In the genomic region with DNA sequence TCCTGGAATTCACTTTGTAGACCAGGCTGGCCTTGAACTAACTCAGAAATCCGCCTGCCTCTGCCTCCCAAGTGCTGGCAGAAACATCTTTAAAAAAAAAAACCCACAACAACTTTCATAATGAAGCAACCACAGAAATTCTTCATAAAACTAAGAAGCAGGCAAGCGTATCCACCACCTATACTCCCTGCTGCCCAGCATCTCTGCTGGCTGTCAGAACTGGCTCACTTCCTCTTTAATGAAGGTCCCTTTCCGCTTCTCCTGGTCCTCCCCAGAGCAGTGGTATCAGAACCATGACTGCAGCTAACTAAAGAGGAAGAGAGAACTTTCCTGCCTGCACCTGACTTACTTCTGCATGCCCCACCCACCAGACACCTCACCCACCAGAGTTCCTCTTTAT, we compare ENCODE assay signal across 16 mouse cellular contexts. TPM values are rescaled to one million over a fixed set of nuclear protein-coding genes. Genes with fewer than 3 reads are reported as not detected.
DNase-seq lines count a peak whose midpoint lies in the region; ATAC-seq and TF ChIP-seq lines count a peak whose summit lies in the region.
"Had no signal": no experiment of that assay in that cellular context is flagged by ENCODE, and none has a peak within 500 bp of the region (broad histone marks: within the 10 kb centered on the region; RNA-seq: fewer than 3 reads in every experiment).

No protein-coding gene starts in this region.

- no peak for ATAC-seq in liver, embryonic 12.5 days
- ATAC-seq: midbrain, embryonic 15.5 days had no signal

- 95% methylated on average over 3 of the region's 3 CpGs for WGBS in liver, adult 2 months
- 46% methylated on average over 3 of the region's 3 CpGs for WGBS in liver, embryonic 12.5 days (ENCODE audit: insufficient replicate concordance)
- 12% methylated on average over 3 of the region's 3 CpGs for WGBS in macrophage (ENCODE audit: missing documents)

- DNase-seq in liver, adult 2 months (ENCODE audit: extremely low read depth, low read depth, low spot score) = peak; percentile 31
- peak; percentile 8 to 27 for DNase-seq in spleen, postnatal 14 days (ENCODE audit: low spot score in 2 of 2)
- DNase-seq in urinary bladder, postnatal 25 days (ENCODE audit: low spot score) = no peak
- no peak for DNase-seq in layer of hippocampus, adult 8-10 months (ENCODE audit: low spot score in 2 of 2)
- no peak for DNase-seq in urinary bladder, adult 18-20 months (ENCODE audit: low spot score in 2 of 2)
- DNase-seq: adrenal gland, postnatal 36 days; cerebellum, adult 18-20 months; kidney, adult 18-20 months; thymus, postnatal 25 days had no signal

- H3K9me3 ChIP-seq in liver, embryonic 12.5 days (replicated peaks) = no peaks in the 10 kb centered on the region
- H3K9me3 ChIP-seq: hindbrain, embryonic 15.5 days; liver, embryonic 15.5 days; midbrain, embryonic 15.5 days; stomach, embryonic 15.5 days had no signal

- no peaks in the 10 kb centered on the region for H3K4me1 ChIP-seq in liver, adult 2 months (ENCODE audit: control insufficient read depth, insufficient read depth, low read length)
- H3K4me1 ChIP-seq in liver, embryonic 12.5 days = no peaks in the 10 kb centered on the region
- peaks cover 44% of the 10 kb centered on the region for H3K4me1 ChIP-seq in bone marrow macrophage, adult 2 months (ENCODE audit: control insufficient read depth, insufficient read depth, low read length)
- H3K4me1 ChIP-seq: hindbrain, embryonic 15.5 days; liver, embryonic 15.5 days; stomach, embryonic 15.5 days had no signal

- H3K4me3 ChIP-seq in liver, adult 2 months (ENCODE audit: insufficient read depth, low read depth, low read length) = no peak overlapping the region
- H3K4me3 ChIP-seq in liver, embryonic 12.5 days = no peak overlapping the region
- no peak overlapping the region for H3K4me3 ChIP-seq in bone marrow macrophage, adult 2 months (ENCODE audit: insufficient read depth, low read length)
- no peak overlapping the region for H3K4me3 ChIP-seq in macrophage (ENCODE audit: inconsistent target)
- H3K4me3 ChIP-seq: hindbrain, embryonic 15.5 days; liver, embryonic 15.5 days; midbrain, embryonic 15.5 days; stomach, embryonic 15.5 days had no signal

- H3K9ac ChIP-seq in liver, adult 2 months (ENCODE audit: low read depth, low read length) = no peak overlapping the region
- no peak overlapping the region for H3K9ac ChIP-seq in liver, embryonic 12.5 days
- H3K9ac ChIP-seq: hindbrain, embryonic 15.5 days; liver, embryonic 15.5 days; midbrain, embryonic 15.5 days; stomach, embryonic 15.5 days had no signal

- H3K79me2 ChIP-seq in liver, adult 2 months (ENCODE audit: control insufficient read depth, insufficient read depth, low read length) = no peaks in the 10 kb centered on the region
- peaks cover 80% of the 10 kb centered on the region for H3K79me2 ChIP-seq in macrophage (ENCODE audit: inconsistent target)

- no peak for TF ChIP-seq POLR2A in liver, adult 2 months (IDR thresholded peaks at IDR 0.05; ENCODE audit: extremely low read depth, insufficient read depth, low read length)
- no peak for TF ChIP-seq POLR2A in bone marrow macrophage, adult 2 months (IDR thresholded peaks at IDR 0.05; ENCODE audit: borderline replicate concordance, low read depth, low read length)

- H3K27ac ChIP-seq in liver, adult 2 months (replicated peaks; ENCODE audit: insufficient read depth, low read depth, low read length) = no peak overlapping the region
- no peak overlapping the region for H3K27ac ChIP-seq in liver, embryonic 12.5 days
- H3K27ac ChIP-seq in bone marrow macrophage, adult 2 months (ENCODE audit: insufficient read depth, low read depth, low read length) = peak overlapping the region; percentile 100
- H3K27ac ChIP-seq in macrophage = peak overlapping the region; percentile 99
- H3K27ac ChIP-seq: hindbrain, embryonic 15.5 days; liver, embryonic 15.5 days; midbrain, embryonic 15.5 days; stomach, embryonic 15.5 days had no signal

- no peak overlapping the region for H3K4me2 ChIP-seq in liver, embryonic 12.5 days
- H3K4me2 ChIP-seq: hindbrain, embryonic 15.5 days; liver, embryonic 15.5 days; midbrain, embryonic 15.5 days; stomach, embryonic 15.5 days had no signal

- no peaks in the 10 kb centered on the region for H3K27me3 ChIP-seq in liver, adult 2 months (ENCODE audit: control insufficient read depth, insufficient read depth, low read length)
- H3K27me3 ChIP-seq in liver, embryonic 12.5 days (replicated peaks) = no peaks in the 10 kb centered on the region
- H3K27me3 ChIP-seq: hindbrain, embryonic 15.5 days; liver, embryonic 15.5 days; midbrain, embryonic 15.5 days; stomach, embryonic 15.5 days had no signal

- no peaks in the 10 kb centered on the region for H3K36me3 ChIP-seq in liver, adult 2 months (ENCODE audit: control insufficient read depth, insufficient read depth, low read length)
- peaks cover 5% of the 10 kb centered on the region; the same call in 1 of the 2 replicates for H3K36me3 ChIP-seq in liver, embryonic 12.5 days
- peaks cover 22% of the 10 kb centered on the region for H3K36me3 ChIP-seq in macrophage (ENCODE audit: inconsistent target)
- H3K36me3 ChIP-seq: midbrain, embryonic 15.5 days; stomach, embryonic 15.5 days had no signal

- TF ChIP-seq CTCF in liver, adult 2 months (IDR thresholded peaks at IDR 0.05; ENCODE audit: low read depth, low read length) = no peak
- no peak for TF ChIP-seq CTCF in bone marrow macrophage, adult 2 months (IDR thresholded peaks at IDR 0.05; ENCODE audit: low read depth, low read length)

RNA-seq across cellular contexts. Expression of gene Plekhm3, which starts 31.0 kb away (rescaled TPM):
- 2.8 TPM in 2 replicates for total RNA-seq in liver, adult 2 months (2014; rRNA removed)
- 0.44 and 0.73 TPM in 2 replicates for polyA plus RNA-seq in liver, adult 2 months (2012; rRNA removed)
- polyA plus RNA-seq in liver, embryonic 12.5 days (2016; fragmentation: Nextera tagmentation; extraction: Ambion mirVana) = 3.1 and 3.8 TPM in 2 replicates
- polyA plus RNA-seq in bone marrow macrophage, adult 2 months (2012; ENCODE audit: insufficient read depth, insufficient read length, missing spikeins) = 24.1 and 24.9 TPM in 2 replicates
- 100 to 1,000 TPM; 107 to 507 (median 271) TPM for total RNA-seq in macrophage (2018; cell fraction: chromatin; rRNA removed)
- 10 to 100 TPM; 23.1 to 37.4 (median 29.5) TPM for total RNA-seq in macrophage (2018; cell fraction: cytosol; rRNA removed)
- total RNA-seq in macrophage (2018; cell fraction: nucleus; rRNA removed) = 100 to 1,000 TPM in 24 of 26 experiments, 10 to 100 TPM in 2; 93.5 to 253 (median 150) TPM
- 16.0 to 20.6 TPM (median 16.8 TPM) in 3 replicates for polyA plus RNA-seq in macrophage (2018)
- total RNA-seq in layer of hippocampus, adult 8-10 months (2022) = 10 to 100 TPM; 37.1 to 46.7 (median 41.8) TPM

Comparison
In these comparisons a context has a peak if more than half of its experiments do, and no peak if none do; other contexts are left out.
1. DNase-seq: peak in liver, adult 2 months (single experiment) and spleen, postnatal 14 days (2 of 2); none in urinary bladder, postnatal 25 days (single experiment), layer of hippocampus, adult 8-10 months (0 of 2) and urinary bladder, adult 18-20 months (0 of 2).
2. H3K27ac ChIP-seq: peak in bone marrow macrophage, adult 2 months (single experiment) and macrophage (single experiment); none in liver, adult 2 months (single experiment) and liver, embryonic 12.5 days (single experiment).